Mouse (Mus musculus) liver, embryonic 15.5 days (tissue): ENCODE results near the gene Prkn. TPM values are rescaled to one million over a fixed set of nuclear protein-coding genes. Genes with fewer than 3 reads are reported as not detected.
"Not testable (repeated sequence)": the region's sequence is repeated elsewhere in the genome, so short reads cannot be mapped to it uniquely, and the experiment has no call there.

ENCODE experiments used
- ATAC-seq: fragments of 200-750 bp; cut with Nextera tagmentation; 2 replicates; pipeline ENCODE4 v1.8.0; 2017; ENCODE audit warnings: moderate number of reproducible peaks, mild to moderate bottlenecking, moderate library complexity; ENCODE audit not compliant: insufficient read depth
- H3K27ac ChIP-seq: fragments of 300-500 bp; sonication (generic); replicated peaks from 2 replicates; pipeline ENCODE4 v1.5.1; 2015; ENCODE audit warnings: mild to moderate bottlenecking, inconsistent platforms
- H3K27me3 ChIP-seq: fragments of 300-500 bp; sonication (generic); 2 replicates; pipeline ENCODE4 v1.6.1; 2015; ENCODE audit warnings: mild to moderate bottlenecking, inconsistent platforms
- H3K36me3 ChIP-seq: fragments of 300-500 bp; sonication (generic); replicated peaks from 2 replicates; pipeline ENCODE4 v1.6.1; 2015; ENCODE audit warnings: moderate library complexity, mild to moderate bottlenecking, inconsistent platforms
- H3K4me1 ChIP-seq: fragments of 300-500 bp; sonication (generic); replicated peaks from 2 replicates; pipeline ENCODE4 v1.6.1; 2015; ENCODE audit warnings: inconsistent platforms
- H3K4me2 ChIP-seq: fragments of 300-500 bp; sonication (generic); 2 replicates; pipeline ENCODE4 v1.6.1; 2015; ENCODE audit warnings: moderate library complexity, mild to moderate bottlenecking, inconsistent platforms
- H3K4me3 ChIP-seq: fragments of 300-500 bp; sonication (generic); replicated peaks from 2 replicates; pipeline ENCODE4 v1.5.1; 2015; ENCODE audit warnings: mild to moderate bottlenecking, inconsistent platforms
- H3K9ac ChIP-seq: fragments of 300-500 bp; sonication (generic); 2 replicates; pipeline ENCODE4 v1.6.1; 2015; ENCODE audit warnings: moderate library complexity, mild to moderate bottlenecking, inconsistent platforms
- H3K9me3 ChIP-seq: fragments of 300-500 bp; sonication (generic); replicated peaks from 2 replicates; pipeline ENCODE4 v1.6.1; 2016; ENCODE audit warnings: inconsistent platforms
- WGBS: fragments of 180-500 bp; shearing (Covaris S2); methylation state at CpG from one replicate; pipeline ENCODE4 v1.1.7; 2015; ENCODE audit warnings: mixed read lengths; ENCODE audit not compliant: insufficient replicate concordance; 5-methylcytosine and 5-hydroxymethylcytosine counted together
- polyA plus RNA-seq: library from polyadenylated mRNA; unstranded; fragments of >200 nt; fragmentation: Nextera tagmentation; extraction: Ambion mirVana; gene quantifications from 2 replicates; pipeline ENCODE4 v1.2.1, GENCODE M21; 2015

Prkn gene
- polyA plus RNA-seq, 1 experiment from 2014 or later = 0.38 TPM

GRCm38 (mm10) chr17:11130919-11131318 is 290.7 kb downstream of the Prkn start:
- Histone ChIP-seq H3K27me3 (no peaks in the 10 kb centered on the region), H3K9ac (no peak overlapping the region), H3K4me3 (no peak overlapping the region), H3K27ac (no peak overlapping the region), H3K36me3 (no peaks in the 10 kb centered on the region), H3K4me2 (no peak overlapping the region), H3K4me1 (no peaks in the 10 kb centered on the region), H3K9me3 (no peaks in the 10 kb centered on the region)
- WGBS = 66% methylated on average over 4 of the region's 4 CpGs
- ATAC-seq = no peak

DNA sequence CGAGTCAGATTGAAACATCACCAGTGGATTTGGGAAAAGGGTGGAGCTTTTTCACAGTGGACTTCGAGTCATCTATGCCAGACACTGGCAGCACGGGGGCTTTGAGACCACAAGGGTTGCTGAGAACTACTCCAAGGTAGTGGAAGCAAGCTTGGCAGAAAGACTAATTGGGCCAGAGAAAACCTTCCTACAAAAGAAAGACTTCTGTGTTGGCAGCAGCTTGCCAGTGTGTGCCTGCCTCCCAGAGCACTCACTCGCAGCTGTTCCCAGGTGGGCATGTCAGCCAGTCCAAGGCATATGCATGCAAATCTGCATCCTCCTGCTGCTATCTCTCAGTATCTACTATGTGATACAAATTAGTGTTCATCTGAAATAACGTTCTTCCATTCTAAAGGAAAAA is 302.1 kb downstream of the Prkn start:
- ATAC-seq = no peak
- WGBS = 55% methylated on average over 5 of the region's 5 CpGs
- Histone ChIP-seq H3K4me1 (no peaks in the 10 kb centered on the region), H3K4me2 (no peak overlapping the region), H3K36me3 (no peaks in the 10 kb centered on the region), H3K4me3 (no peak overlapping the region), H3K9ac (no peak overlapping the region), H3K27me3 (no peaks in the 10 kb centered on the region), H3K27ac (no peak overlapping the region), H3K9me3 (no peaks in the 10 kb centered on the region)

DNA sequence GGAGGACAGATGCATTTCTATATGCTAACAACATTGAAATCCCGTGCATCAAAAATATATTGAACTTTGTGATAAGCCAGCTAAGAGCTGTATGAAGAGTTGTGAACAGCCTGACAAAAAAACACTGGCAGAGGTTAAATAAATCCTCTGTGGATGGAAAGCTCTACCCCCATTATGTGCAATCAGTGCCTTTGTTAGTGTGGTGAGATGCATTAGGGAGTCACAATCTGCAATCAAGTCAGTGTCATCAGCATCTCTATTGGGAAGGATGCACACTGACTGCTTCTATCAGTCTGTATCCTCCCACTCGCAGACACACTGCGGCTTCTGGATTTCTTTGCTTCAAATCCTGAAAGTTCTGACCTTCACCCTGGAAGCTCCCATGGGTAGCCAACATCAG is 315.9 kb downstream of the Prkn start:
- 49% methylated on average over 3 of the region's 3 CpGs for WGBS
- no peaks in the 10 kb centered on the region for H3K4me1 ChIP-seq
- H3K9me3 ChIP-seq = no peaks in the 10 kb centered on the region
- no peaks in the 10 kb centered on the region for H3K27me3 ChIP-seq
- ATAC-seq = no peak
- no peak overlapping the region for H3K4me2 ChIP-seq
- H3K4me3 ChIP-seq = no peak overlapping the region
- no peak overlapping the region for H3K9ac ChIP-seq
- no peak overlapping the region for H3K27ac ChIP-seq
- H3K36me3 ChIP-seq = no peaks in the 10 kb centered on the region

GRCm38 (mm10) chr17:11157536-11157935 is 317.4 kb downstream of the Prkn start:
- WGBS = 54% methylated on average over 7 of the region's 7 CpGs
- Histone ChIP-seq H3K36me3 (no peaks in the 10 kb centered on the region), H3K9ac (no peak overlapping the region), H3K4me3 (no peak overlapping the region), H3K27ac (no peak overlapping the region), H3K9me3 (no peaks in the 10 kb centered on the region), H3K27me3 (no peaks in the 10 kb centered on the region), H3K4me1 (no peaks in the 10 kb centered on the region), H3K4me2 (no peak overlapping the region)
- ATAC-seq = no peak

- no peak for ATAC-seq
- H3K4me2 ChIP-seq = no peak overlapping the region
- no peak overlapping the region for H3K4me3 ChIP-seq
- no peaks in the 10 kb centered on the region for H3K27me3 ChIP-seq
- no peak overlapping the region for H3K27ac ChIP-seq
- H3K9ac ChIP-seq = no peak overlapping the region
- no peaks in the 10 kb centered on the region for H3K9me3 ChIP-seq
- WGBS = 72% methylated on average over 1 of the region's 1 CpGs
- H3K4me1 ChIP-seq = no peaks in the 10 kb centered on the region
- H3K36me3 ChIP-seq = no peaks in the 10 kb centered on the region
Measured at GRCm38 (mm10) chr17:11161436-11161835, 321.3 kb downstream of the Prkn start.

DNA sequence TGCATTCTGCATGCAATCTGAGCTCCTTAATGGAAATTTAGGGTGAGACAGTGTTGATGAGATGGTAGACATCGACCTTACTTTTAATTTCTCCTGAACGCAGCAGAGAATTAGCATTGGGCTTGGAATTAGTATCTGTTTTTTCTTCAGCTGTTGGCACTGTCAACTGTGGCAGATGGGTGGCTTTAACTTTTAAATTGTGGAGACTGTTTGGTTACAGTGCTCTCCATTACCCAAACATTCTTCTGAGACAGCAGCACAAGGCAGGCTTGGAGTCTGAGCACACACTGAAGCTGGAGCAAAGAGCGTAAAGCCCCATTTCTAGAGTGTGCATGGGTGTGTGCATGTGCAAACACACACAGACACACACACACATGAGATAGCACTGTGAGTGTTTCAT is 322.6 kb downstream of the Prkn start:
- 61% methylated on average over 3 of the region's 3 CpGs for WGBS
- Histone ChIP-seq H3K4me3 (no peak overlapping the region), H3K27me3 (no peaks in the 10 kb centered on the region), H3K27ac (no peak overlapping the region), H3K36me3 (no peaks in the 10 kb centered on the region), H3K4me1 (no peaks in the 10 kb centered on the region), H3K9ac (no peak overlapping the region), H3K9me3 (no peaks in the 10 kb centered on the region), H3K4me2 (no peak overlapping the region)
- no peak for ATAC-seq

GRCm38 (mm10) chr17:11187356-11187755 is 347.2 kb downstream of the Prkn start:
- H3K4me2 ChIP-seq = no peak overlapping the region
- no peak overlapping the region for H3K27ac ChIP-seq
- no peak overlapping the region for H3K4me3 ChIP-seq
- no peak for ATAC-seq
- no peaks in the 10 kb centered on the region for H3K9me3 ChIP-seq
- no peaks in the 10 kb centered on the region for H3K4me1 ChIP-seq
- no peaks in the 10 kb centered on the region for H3K36me3 ChIP-seq
- H3K27me3 ChIP-seq = no peaks in the 10 kb centered on the region
- no peak overlapping the region for H3K9ac ChIP-seq

DNA sequence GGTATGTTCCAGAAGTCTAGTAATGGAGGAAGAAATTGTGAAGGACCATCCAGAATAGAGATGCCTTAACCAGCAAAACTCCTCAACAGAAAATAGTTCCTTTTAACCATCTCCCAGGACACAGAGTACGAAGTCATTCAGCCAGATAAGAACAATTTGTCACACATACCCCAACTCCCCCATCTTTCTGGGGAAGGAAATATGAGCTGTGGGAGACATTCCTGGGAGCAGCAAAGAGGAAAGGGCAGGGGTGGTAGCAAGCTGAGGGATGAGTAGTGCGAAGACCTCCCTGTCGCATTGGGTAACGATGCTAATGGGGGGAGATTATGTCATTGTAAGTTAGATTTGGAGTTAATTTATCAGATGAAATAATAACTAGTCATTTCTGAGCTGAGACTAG is 348.3 kb downstream of the Prkn start:
- WGBS = 57% methylated on average over 4 of the region's 4 CpGs
- no peak overlapping the region for H3K4me2 ChIP-seq
- no peaks in the 10 kb centered on the region for H3K36me3 ChIP-seq
- no peaks in the 10 kb centered on the region for H3K4me1 ChIP-seq
- H3K27me3 ChIP-seq = no peaks in the 10 kb centered on the region
- H3K4me3 ChIP-seq = no peak overlapping the region
- no peak overlapping the region for H3K27ac ChIP-seq
- ATAC-seq = no peak
- H3K9ac ChIP-seq = no peak overlapping the region
- H3K9me3 ChIP-seq = no peaks in the 10 kb centered on the region

DNA sequence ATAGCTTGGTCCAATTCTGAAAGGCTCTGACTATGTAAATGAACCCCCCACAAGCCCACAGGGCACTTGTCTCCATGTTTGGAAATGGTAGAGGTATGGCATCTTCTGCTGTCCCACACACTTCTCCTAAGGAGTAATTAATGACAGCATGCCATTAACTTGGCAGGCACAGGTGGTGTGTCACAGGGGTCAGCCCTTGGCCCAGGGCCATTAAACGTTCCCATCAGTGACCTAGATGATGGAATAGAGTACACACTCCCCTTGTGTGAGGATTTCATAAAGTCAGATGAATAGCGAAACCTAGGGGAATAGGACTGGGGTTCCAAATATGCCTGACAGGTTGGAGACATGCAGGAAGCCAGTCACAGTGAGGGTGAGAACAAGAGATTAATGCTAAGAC is 350.1 kb downstream of the Prkn start:
- no peaks in the 10 kb centered on the region for H3K27me3 ChIP-seq
- 44% methylated on average over 2 of the region's 2 CpGs for WGBS
- H3K4me3 ChIP-seq = no peak overlapping the region
- H3K27ac ChIP-seq = no peak overlapping the region
- H3K36me3 ChIP-seq = no peaks in the 10 kb centered on the region
- no peaks in the 10 kb centered on the region for H3K4me1 ChIP-seq
- no peaks in the 10 kb centered on the region for H3K9me3 ChIP-seq
- no peak overlapping the region for H3K9ac ChIP-seq
- ATAC-seq = no peak
- no peak overlapping the region for H3K4me2 ChIP-seq

GRCm38 (mm10) chr17:11198134-11198533 is 357.9 kb downstream of the Prkn start:
- no peaks in the 10 kb centered on the region for H3K36me3 ChIP-seq
- no peak overlapping the region for H3K27ac ChIP-seq
- no peak overlapping the region for H3K4me2 ChIP-seq
- H3K9me3 ChIP-seq = no peaks in the 10 kb centered on the region
- 55% methylated on average over 2 of the region's 2 CpGs for WGBS
- no peak overlapping the region for H3K4me3 ChIP-seq
- H3K27me3 ChIP-seq = no peaks in the 10 kb centered on the region
- no peak overlapping the region for H3K9ac ChIP-seq
- no peaks in the 10 kb centered on the region for H3K4me1 ChIP-seq
- no peak for ATAC-seq

GRCm38 (mm10) chr17:11209063-11209462 is 368.9 kb downstream of the Prkn start:
- 62% methylated on average over 4 of the region's 4 CpGs for WGBS
- not testable (repeated sequence) for H3K9ac ChIP-seq, H3K27ac ChIP-seq, H3K4me1 ChIP-seq, H3K4me3 ChIP-seq, H3K9me3 ChIP-seq, H3K4me2 ChIP-seq, ATAC-seq, H3K36me3 ChIP-seq, H3K27me3 ChIP-seq

DNA sequence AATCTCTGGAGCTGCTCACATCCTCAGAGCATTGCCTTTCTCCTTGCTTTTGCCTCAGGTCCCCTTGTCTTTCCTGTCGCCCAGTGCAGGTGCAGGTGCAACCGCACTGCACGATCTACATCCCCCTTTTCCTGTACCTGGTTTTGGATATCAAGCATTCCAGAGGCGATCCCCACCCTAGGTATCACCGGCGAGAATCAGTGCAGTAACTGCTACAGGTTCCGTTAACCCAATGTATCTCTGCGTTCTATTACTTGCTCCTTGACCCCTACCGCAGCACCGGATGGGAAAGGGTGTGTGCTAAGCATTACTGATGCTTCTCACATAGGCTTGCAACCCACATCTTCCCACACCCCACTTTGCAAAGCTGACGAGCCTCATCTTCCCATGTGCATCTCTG is 370.8 kb downstream of the Prkn start:
- Histone ChIP-seq H3K9ac (no peak overlapping the region), H3K4me1 (no peaks in the 10 kb centered on the region), H3K27ac (no peak overlapping the region), H3K9me3 (no peaks in the 10 kb centered on the region), H3K36me3 (no peaks in the 10 kb centered on the region), H3K27me3 (no peaks in the 10 kb centered on the region), H3K4me3 (no peak overlapping the region), H3K4me2 (no peak overlapping the region)
- 60% methylated on average over 11 of the region's 11 CpGs for WGBS
- no peak for ATAC-seq
